Mouse (Mus musculus): Measurements from ENCODE around the gene Hipk2.

GRCm38 (mm10) chr6:38719229-38719628, 156.7 kb downstream of the Hipk2 start:
- TF ChIP-seq EP300 (optimal IDR thresholded peaks at IDR 0.05) (no peak), CTCF (IDR thresholded peaks at IDR 0.05; ENCODE audit: low read depth) (no peak)
